Mouse (Mus musculus) retina, postnatal 7 days (tissue): ENCODE data around the gene Mcf2.

Experiments used
- DNase-seq: peaks from one replicate; pipeline ENCODE4 v3.0.0-alpha.2; 2012; ENCODE audit warnings: low read depth, low spot score

The Mcf2 gene

GRCm38 (mm10) chrX:60178744-60179458 lies at the start of gene Mcf2:
Mcf2 (minus strand) TSS chrX:60179089.
- DNase-seq = no peak

GRCm38 (mm10) chrX:60187726-60188125 lies 8.8 kb upstream of the Mcf2 start:
- no peak for DNase-seq

- no peak for DNase-seq
Measured at GRCm38 (mm10) chrX:60182611-60183010, 3.7 kb upstream of the Mcf2 start.

GRCm38 (mm10) chrX:60178025-60178743 lies 705 bp downstream of the Mcf2 start:
- DNase-seq = no peak

GRCm38 (mm10) chrX:60170106-60170505 lies 8.8 kb downstream of the Mcf2 start:
- no peak for DNase-seq

- DNase-seq = no peak
Measured at GRCm38 (mm10) chrX:60169511-60169910, 9.4 kb downstream of the Mcf2 start.

GRCm38 (mm10) chrX:60168796-60169195 lies 10.1 kb downstream of the Mcf2 start:
- no peak for DNase-seq

GRCm38 (mm10) chrX:60147268-60147974 lies 31.5 kb downstream of the Mcf2 start:
- DNase-seq = peak; percentile 25

- no peak for DNase-seq
Measured at GRCm38 (mm10) chrX:60075359-60075758, 103.5 kb downstream of the Mcf2 start.

GRCm38 (mm10) chrX:60055185-60055584 lies 123.7 kb downstream of the Mcf2 start:
- DNase-seq = no peak

- no peak for DNase-seq
Measured at GRCm38 (mm10) chrX:60054745-60055144, 124.1 kb downstream of the Mcf2 start.

GRCm38 (mm10) chrX:60026654-60027053 lies 152.2 kb downstream of the Mcf2 start:
- DNase-seq = no peak

GRCm38 (mm10) chrX:60021595-60021994 lies 157.3 kb downstream of the Mcf2 start:
- DNase-seq = no peak

- DNase-seq = no peak
Measured at GRCm38 (mm10) chrX:60021007-60021406, 157.9 kb downstream of the Mcf2 start.

- DNase-seq = no peak
Measured at GRCm38 (mm10) chrX:60014588-60014987, 164.3 kb downstream of the Mcf2 start.

GRCm38 (mm10) chrX:60013084-60013676 lies 165.7 kb downstream of the Mcf2 start:
- DNase-seq = no peak
